Mouse (Mus musculus): ENCODE measurements around the gene Bud31. TPM values are rescaled to one million over a fixed set of nuclear protein-coding genes. Genes with fewer than 3 reads are reported as not detected.

The Bud31 gene
- 127 and 128 TPM in 2 replicates for polyA plus RNA-seq (2015; fragmentation: Nextera tagmentation; extraction: Ambion mirVana)

DNA sequence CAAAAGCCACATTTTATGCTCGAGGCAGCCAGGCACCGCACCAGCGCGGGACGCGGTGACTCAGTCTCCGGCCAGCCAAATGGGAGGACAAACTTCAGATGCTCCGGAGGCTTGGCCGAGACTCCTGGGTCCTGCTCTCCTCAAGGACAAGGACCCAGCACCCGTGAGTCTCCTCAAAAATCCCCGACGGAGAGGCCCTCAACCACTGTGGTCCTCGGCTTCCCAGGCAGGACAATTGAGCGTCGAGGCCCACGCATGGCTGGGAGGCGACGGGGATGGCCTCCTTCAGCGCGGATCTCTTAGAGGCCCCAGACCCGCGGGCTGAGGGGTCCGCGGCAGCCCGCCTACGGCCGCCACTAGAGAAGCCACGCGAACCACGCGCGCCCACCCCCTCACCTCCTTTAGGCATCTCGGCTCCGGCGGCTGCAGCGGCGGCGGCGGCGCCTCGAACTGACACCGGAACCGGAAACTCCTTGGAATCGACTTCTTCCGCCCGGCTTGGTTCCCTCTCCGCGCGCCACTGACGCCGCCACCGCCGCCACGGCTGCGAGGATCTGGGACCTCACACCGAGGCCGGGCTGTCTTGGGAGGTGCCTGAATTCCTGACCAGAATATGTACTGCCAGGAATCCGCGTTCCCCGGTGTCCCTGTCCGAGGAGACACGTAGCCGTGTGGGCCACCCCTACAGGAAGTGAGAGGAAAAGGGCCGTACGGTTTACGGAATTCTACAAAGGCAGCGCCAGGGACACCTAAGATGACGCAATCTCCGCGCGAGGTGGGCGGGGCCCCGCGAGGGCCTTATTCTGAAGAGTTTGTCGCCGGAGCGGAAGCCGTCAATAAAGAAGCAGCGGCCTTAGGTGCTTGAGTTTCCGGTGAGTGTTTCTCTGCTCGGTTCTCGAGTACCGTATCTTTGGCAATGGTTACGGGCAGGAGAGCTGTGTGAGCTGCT lies at the start of gene Bud31, which contains the start of gene Pdap1:
TSS of gene Bud31 (plus strand) at position 792 of the 949 bp plus-strand sequence.
TSS of gene Pdap1 (minus strand) at position 668 of the 949 bp plus-strand sequence.

DNA sequence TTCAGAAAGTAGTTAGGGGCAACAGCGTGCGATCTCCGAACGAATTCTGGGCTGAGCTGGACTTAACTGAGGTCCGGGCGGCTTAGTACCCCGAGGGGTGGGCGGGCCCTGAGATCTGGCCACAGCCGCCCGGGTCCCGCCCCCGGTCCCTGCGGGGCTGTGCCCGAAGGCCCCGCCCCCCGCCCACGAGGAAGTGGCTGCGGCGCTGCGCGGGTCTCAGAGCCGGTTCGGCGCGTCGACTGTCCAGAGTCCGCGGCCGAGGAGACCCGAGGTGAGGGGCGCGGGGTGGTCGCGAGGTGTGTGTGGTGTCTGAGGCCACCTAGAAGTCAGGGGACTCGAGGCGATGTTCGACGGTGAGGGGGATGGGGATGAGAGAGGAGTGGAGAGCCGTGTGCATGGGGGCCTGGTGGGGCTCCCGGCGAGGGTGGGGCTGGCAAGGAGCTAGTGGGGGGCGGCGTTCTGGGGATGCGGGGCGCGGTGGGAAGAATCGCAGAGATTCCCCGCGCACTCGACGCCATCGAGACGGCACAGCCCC lies 26.0 kb upstream of the Bud31 start, which contains the start of gene Arpc1b:
TSS of gene Arpc1b (plus strand) at position 145 of the 535 bp plus-strand sequence.

DNA sequence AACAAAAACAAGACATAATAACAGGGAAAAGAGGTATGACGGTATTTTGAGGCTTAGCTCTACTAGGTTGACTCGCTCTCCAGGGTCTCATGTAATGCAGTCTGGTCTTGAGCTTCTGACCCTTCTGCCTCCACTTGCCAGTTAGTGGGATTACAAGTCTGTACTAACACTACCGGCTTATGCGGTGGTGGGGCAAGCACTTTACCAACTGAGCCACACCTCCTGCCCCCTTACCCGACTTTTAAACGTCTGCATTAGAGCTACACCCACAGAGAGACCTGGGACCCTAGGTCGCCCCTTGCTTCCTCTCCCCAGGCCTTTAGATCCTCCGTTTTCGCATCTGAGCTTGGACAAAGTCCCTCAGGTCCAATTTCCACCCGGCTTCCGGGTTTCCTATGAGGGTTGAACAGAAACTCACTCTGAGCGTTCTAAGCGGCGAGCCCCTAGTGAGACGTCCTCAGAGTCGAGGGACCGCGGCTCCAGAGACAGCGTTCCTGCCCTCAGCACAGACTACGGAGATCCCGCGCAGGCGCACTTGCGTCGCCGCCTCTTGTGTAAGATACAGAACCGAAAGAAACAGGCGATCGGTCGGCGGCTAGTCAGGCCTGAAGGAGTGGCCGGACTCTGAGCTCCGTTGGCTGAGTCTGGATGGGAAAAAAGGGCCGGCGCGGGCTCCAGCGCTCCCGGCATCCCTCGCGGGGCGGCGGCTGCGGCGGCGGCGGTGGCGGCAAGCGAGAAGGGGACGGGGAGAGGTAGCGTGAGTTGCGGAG lies 26.6 kb downstream of the Bud31 start, which contains the start of the genes Ptcd1 and Cpsf4:
TSS of gene Ptcd1 (minus strand) at position 573 of the 770 bp plus-strand sequence.
TSS of gene Cpsf4 (plus strand) at position 678 of the 770 bp plus-strand sequence.

DNA sequence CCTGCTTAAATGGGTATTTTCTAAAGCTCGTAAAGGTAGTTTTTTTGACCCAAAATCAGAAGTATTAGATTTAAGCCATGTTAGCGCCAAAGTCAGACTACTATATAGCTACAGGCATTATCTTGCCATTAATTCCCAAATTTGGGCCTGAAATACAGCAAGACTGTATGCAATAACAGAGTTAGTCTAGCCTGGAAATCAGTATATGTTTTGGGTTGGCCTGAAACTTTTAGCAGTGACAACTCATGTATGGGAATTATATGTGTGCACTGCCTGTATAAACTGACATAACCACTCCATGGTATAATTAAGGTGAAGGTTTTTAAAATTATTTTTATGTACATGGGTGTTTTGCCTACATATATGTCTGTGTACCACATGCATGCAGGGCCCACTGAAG lies 51.8 kb downstream of the Bud31 start, which contains the start of gene Atp5j2:
TSS of gene Atp5j2 (minus strand) at position 101 of the 400 bp plus-strand sequence.

Other genes starting within 250 kb of the Bud31 start
- 12.3 and 13.1 TPM in 2 replicates for gene Smurf1, start 174.5 kb upstream of the Bud31 start, polyA plus RNA-seq (2015; fragmentation: Nextera tagmentation; extraction: Ambion mirVana)
- gene Gm4871, start 107.6 kb upstream of the Bud31 start, polyA plus RNA-seq (2015; fragmentation: Nextera tagmentation; extraction: Ambion mirVana), result not detected in 2 replicates
- not detected in 2 replicates for gene 1700018F24Rik, start 97.4 kb upstream of the Bud31 start, polyA plus RNA-seq (2015; fragmentation: Nextera tagmentation; extraction: Ambion mirVana)
- gene Arpc1a, start 56.5 kb upstream of the Bud31 start, polyA plus RNA-seq (2015; fragmentation: Nextera tagmentation; extraction: Ambion mirVana), result 188 and 216 TPM in 2 replicates
- gene Kpna7, start 56.3 kb upstream of the Bud31 start, polyA plus RNA-seq (2015; fragmentation: Nextera tagmentation; extraction: Ambion mirVana), result not detected in 2 replicates
- gene Arpc1b, start 26.1 kb upstream of the Bud31 start, polyA plus RNA-seq (2015; fragmentation: Nextera tagmentation; extraction: Ambion mirVana), result 381 and 490 TPM in 2 replicates
- gene Pdap1, start 124 bp upstream of the Bud31 start, polyA plus RNA-seq (2015; fragmentation: Nextera tagmentation; extraction: Ambion mirVana), result 49.6 and 60.3 TPM in 2 replicates
- gene Ptcd1, start 26.7 kb downstream of the Bud31 start, polyA plus RNA-seq (2015; fragmentation: Nextera tagmentation; extraction: Ambion mirVana), result 8.5 TPM in 2 replicates
- 17.6 and 20.6 TPM in 2 replicates for gene Cpsf4, start 26.9 kb downstream of the Bud31 start, polyA plus RNA-seq (2015; fragmentation: Nextera tagmentation; extraction: Ambion mirVana)
- gene Atp5j2, start 51.7 kb downstream of the Bud31 start, polyA plus RNA-seq (2015; fragmentation: Nextera tagmentation; extraction: Ambion mirVana), result 609 and 628 TPM in 2 replicates
- gene Zkscan14, start 61.5 kb downstream of the Bud31 start, polyA plus RNA-seq (2015; fragmentation: Nextera tagmentation; extraction: Ambion mirVana), result 5.6 and 6.2 TPM in 2 replicates
- gene Zkscan5, start 64.2 kb downstream of the Bud31 start, polyA plus RNA-seq (2015; fragmentation: Nextera tagmentation; extraction: Ambion mirVana), result 5.3 and 5.5 TPM in 2 replicates
- gene Zfp655, start 91.4 kb downstream of the Bud31 start, polyA plus RNA-seq (2015; fragmentation: Nextera tagmentation; extraction: Ambion mirVana), result 28.1 and 29.6 TPM in 2 replicates
- 0.46 and 0.57 TPM in 2 replicates for gene Zscan25, start 140.1 kb downstream of the Bud31 start, polyA plus RNA-seq (2015; fragmentation: Nextera tagmentation; extraction: Ambion mirVana)
- gene Cyp3a57, start 204.9 kb downstream of the Bud31 start, polyA plus RNA-seq (2015; fragmentation: Nextera tagmentation; extraction: Ambion mirVana), result 1.4 and 1.5 TPM in 2 replicates

Measured in urinary bladder, postnatal 0 days (tissue).